Mouse (Mus musculus) left cerebral cortex, postnatal 36 days (tissue): Measurements from ENCODE around the gene Ttll8. TPM values are rescaled to one million over a fixed set of nuclear protein-coding genes. Genes with fewer than 3 reads are reported as not detected.

Source experiments
- DNase-seq, 2 experiments: peaks; one replicate each; pipeline ENCODE4 v3.0.0; 2021 to 2022; ENCODE audit warnings: low spot score in 2 of 2, mixed read lengths in 1 of 2
- intact Hi-C: fragments of 180-260 bp; cut with DNase I; formaldehyde crosslinking; loops from one replicate; pipeline ENCODE4 v1.15.1; 2025
- total RNA-seq, 2 experiments: library from RNA; stranded (reverse); gene quantifications; 2 replicates each; pipeline ENCODE4 v1.2.3; 2021

Ttll8 gene
- total RNA-seq, 2 experiments from 2014 or later, result 1.1 to 2.1 TPM

GRCm38 (mm10) chr15:88851507-88852149 lies 102.6 kb downstream of the Ttll8 start:
- intact Hi-C loops, result no loop called here
- DNase-seq, result no peak

- DNase-seq, result no peak
- intact Hi-C loops, result no loop called here
These were observed 103.1 kb downstream of the Ttll8 start for GRCm38 (mm10) chr15:88851076-88851475.

GRCm38 (mm10) chr15:88850146-88850826 lies 103.9 kb downstream of the Ttll8 start:
- intact Hi-C loops, result no loop called here
- DNase-seq, result peak; percentile 78 to 84

GRCm38 (mm10) chr15:88849621-88850020 lies 104.6 kb downstream of the Ttll8 start:
- intact Hi-C loops, result no loop called here
- DNase-seq, result no peak

GRCm38 (mm10) chr15:88848661-88849060 lies 105.6 kb downstream of the Ttll8 start:
- intact Hi-C loops, result no loop called here
- no peak for DNase-seq

GRCm38 (mm10) chr15:88844966-88845365 lies 109.3 kb downstream of the Ttll8 start:
- intact Hi-C loops, result no loop called here
- no peak for DNase-seq

GRCm38 (mm10) chr15:88843486-88844097 lies 110.6 kb downstream of the Ttll8 start:
- DNase-seq, result no peak
- intact Hi-C loops, result no loop called here

GRCm38 (mm10) chr15:88842300-88842673 lies 111.9 kb downstream of the Ttll8 start:
- intact Hi-C loops, result no loop called here
- DNase-seq, result no peak

GRCm38 (mm10) chr15:88841580-88842299 lies 112.5 kb downstream of the Ttll8 start:
- DNase-seq, result no peak

GRCm38 (mm10) chr15:88841160-88841559 lies 113.1 kb downstream of the Ttll8 start:
- intact Hi-C loops, result no loop called here
- no peak for DNase-seq

More at GRCm38 (mm10) chr15:88841580-88842299, 112.5 kb downstream of the Ttll8 start:
- intact Hi-C loops, result no loop called here

Other genes with a start within 250 kb of the Ttll8 start
- gene Brd1, start 220.2 kb downstream of the Ttll8 start, total RNA-seq, result 10 to 100 TPM; 50.7 to 55.8 TPM
- 10 to 100 TPM in 1 of 2 experiments, 1 to 10 TPM in 1; 9.8 to 11.4 TPM for gene Zbed4, start 202.8 kb downstream of the Ttll8 start, total RNA-seq
- gene Alg12, start 135.1 kb downstream of the Ttll8 start, total RNA-seq, result 10 to 100 TPM; 12.8 to 15.7 TPM
- gene Creld2, start 134.8 kb downstream of the Ttll8 start, total RNA-seq, result 10 to 100 TPM; 17.5 to 26.0 TPM
- 10 to 100 TPM; 35.0 to 51.0 TPM for gene Pim3, start 92.2 kb downstream of the Ttll8 start, total RNA-seq
- 100 to 1,000 TPM in 1 of 2 experiments, 10 to 100 TPM in 1; 99.9 to 111 TPM for gene Mlc1, start 24.6 kb upstream of the Ttll8 start, total RNA-seq
- gene Mov10l1, start 28.5 kb upstream of the Ttll8 start, total RNA-seq, result not detected
- gene Panx2, start 105.3 kb upstream of the Ttll8 start, total RNA-seq, result 100 to 1,000 TPM; 100 to 103 TPM
- 10 to 100 TPM; 16.8 to 19.5 TPM for gene Trabd, start 120.7 kb upstream of the Ttll8 start, total RNA-seq
- 10 to 100 TPM; 22.6 to 23.1 TPM for gene Selenoo, start 134.7 kb upstream of the Ttll8 start, total RNA-seq
- gene Tubgcp6, start 168.7 kb upstream of the Ttll8 start, total RNA-seq, result 10 to 100 TPM; 29.6 to 30.6 TPM
- gene Hdac10, start 174.3 kb upstream of the Ttll8 start, total RNA-seq, result 10 to 100 TPM; 12.8 to 16.8 TPM
- gene Mapk12, start 186.3 kb upstream of the Ttll8 start, total RNA-seq, result 10 to 100 TPM in 1 of 2 experiments, 1 to 10 TPM in 1; 6.1 to 11.1 TPM
- gene Mapk11, start 195.2 kb upstream of the Ttll8 start, total RNA-seq, result 10 to 100 TPM; 45.3 to 54.5 TPM
- gene Plxnb2, start 226.4 kb upstream of the Ttll8 start, total RNA-seq, result 10 to 100 TPM; 42.2 to 54.0 TPM
- gene Dennd6b, start 242.1 kb upstream of the Ttll8 start, total RNA-seq, result 10 to 100 TPM; 39.9 to 52.2 TPM